Mouse (Mus musculus) midbrain, embryonic 14.5 days (tissue): ENCODE results near the gene Btbd7. TPM values are rescaled to one million over a fixed set of nuclear protein-coding genes. Genes with fewer than 3 reads are reported as not detected.

ENCODE experiments used
- ATAC-seq: fragments of 200-750 bp; cut with Nextera tagmentation; 2 replicates; pipeline ENCODE4 v1.8.0; 2017; ENCODE audit warnings: moderate number of reproducible peaks, moderate library complexity; ENCODE audit not compliant: low FRiP score, low TSS enrichment
- DNase-seq: peaks from one replicate; pipeline ENCODE4 v3.0.0-alpha.2; 2015
- H3K27ac ChIP-seq: fragments of 300-500 bp; sonication (generic); replicated peaks from 2 replicates; pipeline ENCODE4 v1.5.1; 2014; ENCODE audit warnings: mild to moderate bottlenecking, low read depth, low read length, moderate library complexity
- H3K27me3 ChIP-seq: fragments of 300-500 bp; sonication (generic); 2 replicates; pipeline ENCODE4 v1.6.1; 2014; ENCODE audit warnings: low read length, control low read depth, mixed read lengths; ENCODE audit not compliant: control insufficient read depth, insufficient read depth
- H3K36me3 ChIP-seq: fragments of 300-500 bp; sonication (generic); 2 replicates; pipeline ENCODE4 v1.6.1; 2014; ENCODE audit warnings: low read length, control low read depth; ENCODE audit not compliant: control insufficient read depth, insufficient read depth
- H3K4me1 ChIP-seq: fragments of 300-500 bp; sonication (generic); 2 replicates; pipeline ENCODE4 v1.6.1; 2014; ENCODE audit warnings: mild to moderate bottlenecking, antibody characterized with exemption, low read length, control low read depth; ENCODE audit not compliant: control insufficient read depth, insufficient read depth
- H3K4me2 ChIP-seq: fragments of 300-500 bp; sonication (generic); 2 replicates; pipeline ENCODE4 v1.6.1; 2014; ENCODE audit warnings: mild to moderate bottlenecking, low read length, moderate library complexity
- H3K4me3 ChIP-seq: fragments of 300-500 bp; sonication (generic); replicated peaks from 2 replicates; pipeline ENCODE4 v1.5.1; 2014; ENCODE audit warnings: low read depth, low read length
- H3K9ac ChIP-seq: fragments of 300-500 bp; sonication (generic); replicated peaks from 2 replicates; pipeline ENCODE4 v1.6.1; 2014; ENCODE audit warnings: mild to moderate bottlenecking, low read length, moderate library complexity
- H3K9me3 ChIP-seq: fragments of 300-500 bp; sonication (generic); 2 replicates; pipeline ENCODE4 v1.6.1; 2016; ENCODE audit warnings: low read length, control low read depth, mixed read lengths; ENCODE audit not compliant: control insufficient read depth
- WGBS: fragments of 180-500 bp; shearing (Covaris S2); extraction: QIAGEN DNeasy Blood & Tissue Kit; methylation state at CpG from one replicate; pipeline ENCODE4 v1.1.7; 2014; 5-methylcytosine and 5-hydroxymethylcytosine counted together
- polyA plus RNA-seq: library from polyadenylated mRNA; unstranded; fragments of >200 nt; fragmentation: Nextera tagmentation; extraction: Ambion mirVana; gene quantifications from 2 replicates; pipeline ENCODE4 v1.2.1, GENCODE M21; 2014

Btbd7 gene
- polyA plus RNA-seq, 1 experiment from 2014 or later = 20.5 TPM

- DNase-seq = no peak
- Histone ChIP-seq H3K4me1 (no peaks in the 10 kb centered on the region), H3K27me3 (no peaks in the 10 kb centered on the region), H3K9me3 (no peaks in the 10 kb centered on the region), H3K36me3 (peaks cover 19% of the 10 kb centered on the region), H3K9ac (no peak overlapping the region), H3K4me3 (no peak overlapping the region), H3K4me2 (no peak overlapping the region), H3K27ac (no peak overlapping the region)
- ATAC-seq = no peak
- 84% methylated on average over 1 of the region's 1 CpGs for WGBS
Measured at GRCm38 (mm10) chr12:102814858-102815257, 63.4 kb downstream of the Btbd7 start.

GRCm38 (mm10) chr12:102799528-102799927 lies 78.7 kb downstream of the Btbd7 start:
- no peak overlapping the region for H3K4me3 ChIP-seq
- DNase-seq (no peak), ATAC-seq (no peak)
- H3K27ac ChIP-seq = no peak overlapping the region
- no peaks in the 10 kb centered on the region for H3K27me3 ChIP-seq
- no peaks in the 10 kb centered on the region for H3K9me3 ChIP-seq
- 97% methylated on average over 2 of the region's 2 CpGs for WGBS
- no peaks in the 10 kb centered on the region for H3K4me1 ChIP-seq
- no peak overlapping the region for H3K9ac ChIP-seq
- H3K4me2 ChIP-seq = no peak overlapping the region
- peaks cover 12% of the 10 kb centered on the region for H3K36me3 ChIP-seq

GRCm38 (mm10) chr12:102787927-102788326 lies 90.3 kb downstream of the Btbd7 start:
- no peak for DNase-seq

GRCm38 (mm10) chr12:102785593-102785985 lies 92.7 kb downstream of the Btbd7 start:
- WGBS = 88% methylated on average over 5 of the region's 5 CpGs
- Histone ChIP-seq H3K36me3 (peaks cover 55% of the 10 kb centered on the region), H3K27me3 (no peaks in the 10 kb centered on the region), H3K9ac (no peak overlapping the region), H3K4me3 (no peak overlapping the region), H3K27ac (no peak overlapping the region), H3K4me2 (no peak overlapping the region), H3K4me1 (no peaks in the 10 kb centered on the region), H3K9me3 (no peaks in the 10 kb centered on the region)
- ATAC-seq (no peak), DNase-seq (no peak)

More at GRCm38 (mm10) chr12:102787927-102788326, 90.3 kb downstream of the Btbd7 start:
- H3K27me3 ChIP-seq = no peaks in the 10 kb centered on the region
- peaks cover 73% of the 10 kb centered on the region for H3K36me3 ChIP-seq
- H3K4me2 ChIP-seq = no peak overlapping the region
- no peaks in the 10 kb centered on the region for H3K4me1 ChIP-seq
- WGBS = 92% methylated on average over 7 of the region's 7 CpGs
- no peak overlapping the region for H3K9ac ChIP-seq
- no peak overlapping the region for H3K27ac ChIP-seq
- ATAC-seq = no peak
- no peaks in the 10 kb centered on the region for H3K9me3 ChIP-seq
- no peak overlapping the region for H3K4me3 ChIP-seq

GRCm38 (mm10) chr12:102784899-102785592 lies 93.2 kb downstream of the Btbd7 start:
- H3K9ac ChIP-seq = no peak overlapping the region
- H3K27me3 ChIP-seq = no peaks in the 10 kb centered on the region
- H3K27ac ChIP-seq = no peak overlapping the region
- peaks cover 55% of the 10 kb centered on the region for H3K36me3 ChIP-seq
- ATAC-seq (no peak), DNase-seq (no peak)
- H3K4me1 ChIP-seq = no peaks in the 10 kb centered on the region
- WGBS = 92% methylated on average over 19 of the region's 19 CpGs
- no peaks in the 10 kb centered on the region for H3K9me3 ChIP-seq
- no peak overlapping the region for H3K4me2 ChIP-seq
- H3K4me3 ChIP-seq = no peak overlapping the region

GRCm38 (mm10) chr12:102782841-102783240 lies 95.4 kb downstream of the Btbd7 start:
- Histone ChIP-seq H3K4me2 (no peak overlapping the region), H3K9ac (no peak overlapping the region), H3K27me3 (no peaks in the 10 kb centered on the region), H3K4me3 (no peak overlapping the region), H3K36me3 (peaks cover 48% of the 10 kb centered on the region), H3K27ac (no peak overlapping the region), H3K4me1 (no peaks in the 10 kb centered on the region), H3K9me3 (no peaks in the 10 kb centered on the region)
- no peak for ATAC-seq
- WGBS = 97% methylated on average over 5 of the region's 5 CpGs
- DNase-seq = no peak

- no peak overlapping the region for H3K4me2 ChIP-seq
- no peak overlapping the region for H3K9ac ChIP-seq
- peaks cover 48% of the 10 kb centered on the region for H3K36me3 ChIP-seq
- DNase-seq (peak; percentile 33), ATAC-seq (no peak)
- no peaks in the 10 kb centered on the region for H3K27me3 ChIP-seq
- no peaks in the 10 kb centered on the region for H3K4me1 ChIP-seq
- no peak overlapping the region for H3K4me3 ChIP-seq
- no peaks in the 10 kb centered on the region for H3K9me3 ChIP-seq
- H3K27ac ChIP-seq = no peak overlapping the region
- WGBS = 48% methylated on average over 3 of the region's 3 CpGs
Measured at GRCm38 (mm10) chr12:102779452-102779851, 98.8 kb downstream of the Btbd7 start.

GRCm38 (mm10) chr12:102778151-102778550 lies 100.1 kb downstream of the Btbd7 start:
- H3K27me3 ChIP-seq = no peaks in the 10 kb centered on the region
- WGBS = 61% methylated on average over 5 of the region's 5 CpGs
- ATAC-seq (no peak), DNase-seq (no peak)
- H3K9me3 ChIP-seq = no peaks in the 10 kb centered on the region
- H3K9ac ChIP-seq = no peak overlapping the region
- H3K36me3 ChIP-seq = peaks cover 51% of the 10 kb centered on the region
- H3K4me3 ChIP-seq = no peak overlapping the region
- no peak overlapping the region for H3K4me2 ChIP-seq
- H3K4me1 ChIP-seq = no peaks in the 10 kb centered on the region
- no peak overlapping the region for H3K27ac ChIP-seq

GRCm38 (mm10) chr12:102776035-102776434 lies 102.2 kb downstream of the Btbd7 start:
- no peaks in the 10 kb centered on the region for H3K4me1 ChIP-seq
- no peak for ATAC-seq
- 88% methylated on average over 14 of the region's 14 CpGs for WGBS
- H3K27me3 ChIP-seq = no peaks in the 10 kb centered on the region
- no peak for DNase-seq
- peaks cover 65% of the 10 kb centered on the region for H3K36me3 ChIP-seq
- no peak overlapping the region for H3K4me2 ChIP-seq
- no peak overlapping the region for H3K9ac ChIP-seq
- no peak overlapping the region for H3K27ac ChIP-seq
- H3K9me3 ChIP-seq = no peaks in the 10 kb centered on the region
- H3K4me3 ChIP-seq = no peak overlapping the region
